Mouse (Mus musculus) kidney, postnatal 0 days (tissue): Measurements from ENCODE around the gene S100a7a. TPM values are rescaled to one million over a fixed set of nuclear protein-coding genes. Genes with fewer than 3 reads are reported as not detected.

ENCODE experiments used
- ATAC-seq: fragments of 200-750 bp; cut with Nextera tagmentation; replicated peaks from 2 replicates; pipeline ENCODE4 v1.8.0; 2017; ENCODE audit warnings: low read depth, moderate number of reproducible peaks, moderate TSS enrichment, moderate library complexity; ENCODE audit not compliant: low FRiP score
- DNase-seq: peaks from one replicate; pipeline ENCODE4 v3.0.0-alpha.2; 2016; ENCODE audit warnings: low spot score
- H3K27ac ChIP-seq: fragments of 300-500 bp; sonication (generic); 2 replicates; pipeline ENCODE4 v1.5.1; 2014; ENCODE audit warnings: mild to moderate bottlenecking
- H3K27me3 ChIP-seq: fragments of 300-500 bp; sonication (generic); 2 replicates; pipeline ENCODE4 v1.6.1; 2014; ENCODE audit warnings: low read length, mixed read lengths; ENCODE audit not compliant: insufficient read depth
- H3K36me3 ChIP-seq: fragments of 300-500 bp; sonication (generic); 2 replicates; pipeline ENCODE4 v1.6.1; 2014; ENCODE audit warnings: low read length, mixed read lengths; ENCODE audit not compliant: insufficient read depth
- H3K4me1 ChIP-seq: fragments of 300-500 bp; sonication (generic); replicated peaks from 2 replicates; pipeline ENCODE4 v1.6.1; 2014; ENCODE audit warnings: antibody characterized with exemption, low read length, mixed read lengths; ENCODE audit not compliant: insufficient read depth
- H3K4me2 ChIP-seq: fragments of 300-500 bp; sonication (generic); 2 replicates; pipeline ENCODE4 v1.6.1; 2014; ENCODE audit warnings: mild to moderate bottlenecking, low read length, moderate library complexity, mixed read lengths
- H3K4me3 ChIP-seq: fragments of 300-500 bp; sonication (generic); replicated peaks from 2 replicates; pipeline ENCODE4 v1.5.1; 2014; ENCODE audit warnings: low read depth, low read length
- H3K9ac ChIP-seq: fragments of 300-500 bp; sonication (generic); 2 replicates; pipeline ENCODE4 v1.6.1; 2014; ENCODE audit warnings: low read depth, low read length
- H3K9me3 ChIP-seq: fragments of 300-500 bp; sonication (generic); replicated peaks from 2 replicates; pipeline ENCODE4 v1.6.1; 2016; ENCODE audit warnings: low read length, inconsistent platforms, mixed read lengths
- CTCF ChIP-seq: IDR thresholded peaks from 2 replicates; pipeline ENCODE4 v1.5.1; 2016; ENCODE audit warnings: antibody characterized with exemption, low read depth, mild to moderate bottlenecking, moderate library complexity
- WGBS: fragments of 180-500 bp; shearing (Covaris S2); extraction: QIAGEN DNeasy Blood & Tissue Kit; methylation state at CpG from one replicate; pipeline ENCODE4 v1.1.7; 2014; 5-methylcytosine and 5-hydroxymethylcytosine counted together
- polyA plus RNA-seq: library from polyadenylated mRNA; unstranded; fragments of >200 nt; fragmentation: Nextera tagmentation; extraction: Ambion mirVana; gene quantifications from 2 replicates; pipeline ENCODE4 v1.2.1, GENCODE M21; 2015

S100a7a gene
- polyA plus RNA-seq, 1 experiment from 2014 or later: 0.14 TPM

- Histone ChIP-seq H3K4me2 (no peak overlapping the region), H3K27ac (no peak overlapping the region), H3K27me3 (no peaks in the 10 kb centered on the region), H3K36me3 (no peaks in the 10 kb centered on the region), H3K9ac (no peak overlapping the region), H3K4me3 (no peak overlapping the region), H3K4me1 (no peaks in the 10 kb centered on the region), H3K9me3 (no peaks in the 10 kb centered on the region)
- DNase-seq (no peak), ATAC-seq (0 out of 2 replicates have a peak, but pooled peaks have one; percentile 23)
- TF ChIP-seq CTCF: no peak
- WGBS: 65% methylated on average over 5 of the region's 5 CpGs
Observed at GRCm38 (mm10) chr3:90625496-90625895, 28.3 kb upstream of the S100a7a start.

DNA sequence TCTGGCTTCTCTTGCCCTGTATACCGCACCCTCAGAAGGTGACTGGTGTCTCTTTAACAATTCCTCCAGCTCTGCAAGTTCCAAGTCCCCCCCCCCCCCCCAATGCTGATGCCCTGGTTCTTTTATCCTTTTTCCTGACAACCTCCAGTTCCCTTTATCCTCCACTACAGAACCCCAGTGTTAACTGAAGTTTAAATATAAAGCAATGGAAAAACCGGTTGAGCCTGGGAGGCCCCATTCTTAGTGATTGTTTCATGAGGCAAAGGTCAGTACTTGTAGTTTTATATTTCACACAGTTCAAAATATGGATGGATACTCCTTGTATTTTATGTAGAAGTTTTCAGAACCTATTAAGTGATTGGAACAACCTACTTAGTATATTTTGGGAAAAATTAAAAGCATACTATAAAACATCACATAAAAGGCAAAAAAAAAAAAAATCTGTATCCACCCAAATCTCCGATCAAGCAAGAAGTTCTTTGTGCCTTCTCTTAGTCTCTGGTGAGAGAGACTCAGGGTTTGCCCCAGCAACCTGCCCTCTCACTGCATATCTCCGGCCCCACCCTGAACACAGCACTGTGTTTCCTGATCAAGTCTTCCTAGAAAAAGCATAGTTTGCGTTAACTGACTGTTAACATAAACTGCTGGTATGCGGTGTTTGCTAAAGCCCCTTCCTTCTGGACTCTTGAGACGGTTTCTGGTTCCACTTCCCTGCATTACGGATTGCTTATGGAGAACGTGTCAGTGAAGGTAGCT, 27.4 kb upstream of the S100a7a start:
- H3K27ac ChIP-seq: no peak overlapping the region

GRCm38 (mm10) chr3:90627366-90627765, 26.5 kb upstream of the S100a7a start:
- no peaks in the 10 kb centered on the region for H3K4me1 ChIP-seq
- H3K4me2 ChIP-seq: no peak overlapping the region
- no peak for TF ChIP-seq CTCF
- no peak overlapping the region for H3K9ac ChIP-seq
- no peak overlapping the region for H3K27ac ChIP-seq
- no peak for ATAC-seq
- H3K36me3 ChIP-seq: no peaks in the 10 kb centered on the region
- H3K27me3 ChIP-seq: no peaks in the 10 kb centered on the region
- H3K9me3 ChIP-seq: no peaks in the 10 kb centered on the region
- no peak overlapping the region for H3K4me3 ChIP-seq
- DNase-seq: no peak
- WGBS: 87% methylated on average over 5 of the region's 5 CpGs

More for the DNA sequence above, 27.4 kb upstream of the S100a7a start:
- WGBS: 67% methylated on average over 9 of the region's 9 CpGs
- Histone ChIP-seq H3K4me3 (no peak overlapping the region), H3K4me2 (no peak overlapping the region), H3K27me3 (no peaks in the 10 kb centered on the region), H3K9ac (no peak overlapping the region), H3K4me1 (no peaks in the 10 kb centered on the region), H3K36me3 (no peaks in the 10 kb centered on the region), H3K9me3 (no peaks in the 10 kb centered on the region)
- ATAC-seq: no peak
- no peak for DNase-seq
- TF ChIP-seq CTCF: no peak

DNA sequence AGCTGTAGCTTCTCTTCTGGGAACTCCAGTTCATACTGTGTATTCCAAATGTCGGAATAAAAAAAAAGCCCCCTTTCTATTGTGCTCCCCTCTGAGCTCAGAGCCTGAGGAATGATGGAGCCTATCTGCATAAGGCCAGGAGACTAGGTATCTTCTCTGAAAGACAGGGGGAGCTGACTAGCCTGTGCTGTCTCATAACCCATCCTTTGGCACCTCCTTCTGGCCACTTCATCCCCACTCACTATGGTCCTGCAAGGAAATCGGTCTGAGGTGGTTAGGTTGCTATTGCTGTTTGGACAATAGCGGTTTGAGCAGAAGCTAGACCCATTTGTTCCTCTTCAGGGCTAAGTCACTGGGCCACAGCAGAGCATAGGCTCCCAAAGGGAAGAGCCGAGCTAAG, 26.0 kb upstream of the S100a7a start:
- Histone ChIP-seq H3K27ac (no peak overlapping the region), H3K27me3 (no peaks in the 10 kb centered on the region), H3K9me3 (no peaks in the 10 kb centered on the region), H3K9ac (no peak overlapping the region), H3K4me3 (no peak overlapping the region), H3K4me1 (no peaks in the 10 kb centered on the region), H3K36me3 (no peaks in the 10 kb centered on the region), H3K4me2 (no peak overlapping the region)
- ATAC-seq (no peak), DNase-seq (peak; percentile 80)
- peak; percentile 80 for TF ChIP-seq CTCF
- WGBS: 55% methylated on average over 4 of the region's 4 CpGs

- TF ChIP-seq CTCF: no peak
- no peak for DNase-seq
Observed at GRCm38 (mm10) chr3:90629298-90629697, 24.5 kb upstream of the S100a7a start.

DNA sequence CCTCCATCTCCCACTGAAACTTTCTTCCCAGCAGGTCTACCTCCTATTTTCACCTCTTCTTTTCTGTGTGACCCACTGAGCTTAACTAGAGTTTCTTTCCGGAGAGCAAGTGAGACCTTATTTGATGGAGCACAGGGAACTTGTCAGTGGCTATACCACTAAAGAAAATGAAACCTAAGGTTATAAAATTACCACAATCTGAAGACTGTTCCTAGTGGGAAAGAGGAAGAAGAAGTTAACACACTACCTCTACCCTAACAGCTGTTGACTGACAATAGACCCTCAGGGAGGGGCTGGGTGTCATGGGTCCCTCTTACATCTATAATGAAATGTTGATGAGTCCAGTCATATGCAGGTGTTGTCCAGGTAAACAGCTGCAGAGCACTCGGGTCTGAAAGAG, 21.8 kb upstream of the S100a7a start:
- DNase-seq (no peak), ATAC-seq (no peak)
- H3K27ac ChIP-seq: no peak overlapping the region

More at GRCm38 (mm10) chr3:90629298-90629697, 24.5 kb upstream of the S100a7a start:
- no peaks in the 10 kb centered on the region for H3K27me3 ChIP-seq
- no peaks in the 10 kb centered on the region for H3K4me1 ChIP-seq
- no peak overlapping the region for H3K27ac ChIP-seq
- no peaks in the 10 kb centered on the region for H3K36me3 ChIP-seq
- no peak overlapping the region for H3K4me3 ChIP-seq
- H3K9me3 ChIP-seq: no peaks in the 10 kb centered on the region
- 71% methylated on average over 2 of the region's 2 CpGs for WGBS
- no peak overlapping the region for H3K4me2 ChIP-seq
- no peak for ATAC-seq
- no peak overlapping the region for H3K9ac ChIP-seq

More for the DNA sequence above, 21.8 kb upstream of the S100a7a start:
- Histone ChIP-seq H3K9ac (no peak overlapping the region), H3K27me3 (no peaks in the 10 kb centered on the region), H3K4me1 (no peaks in the 10 kb centered on the region), H3K9me3 (no peaks in the 10 kb centered on the region), H3K36me3 (no peaks in the 10 kb centered on the region), H3K4me3 (no peak overlapping the region), H3K4me2 (no peak overlapping the region)
- no peak for TF ChIP-seq CTCF
- 76% methylated on average over 2 of the region's 2 CpGs for WGBS
